Mouse (Mus musculus): Measurements from ENCODE around the gene Tfap2a.

Tfap2a gene

DNA sequence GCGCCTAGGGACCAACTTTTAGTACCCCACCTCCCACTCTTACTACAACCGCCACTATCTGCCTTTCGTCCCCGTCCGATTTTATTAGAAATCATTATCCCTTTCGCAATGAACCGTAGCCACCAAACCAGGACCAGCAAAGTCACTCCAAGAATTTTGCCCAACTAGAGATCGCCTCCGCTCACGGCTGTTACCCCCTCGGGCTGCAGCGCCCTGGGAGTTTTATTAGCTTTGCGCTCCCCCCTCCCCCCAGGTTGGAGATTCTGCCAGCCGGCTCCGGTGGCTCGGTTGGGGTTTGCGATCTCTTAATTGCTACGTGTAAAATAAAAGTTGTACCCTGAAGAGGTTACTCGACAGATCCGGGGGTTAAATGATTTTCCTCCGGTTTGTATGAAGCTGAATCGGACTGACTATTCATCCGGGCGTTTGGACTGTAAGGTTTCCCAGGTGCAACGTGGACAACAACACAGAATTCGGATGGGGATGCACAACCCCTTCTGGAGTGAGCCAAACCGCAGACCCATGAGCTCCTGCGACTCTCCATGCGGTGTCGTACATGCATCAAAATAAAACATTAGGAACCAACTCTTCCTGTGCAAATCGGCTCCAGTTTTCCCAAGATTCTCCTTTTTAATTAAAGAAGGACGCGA lies 3.7 kb downstream of the Tfap2a start:
- no peak for DNase-seq (ENCODE audit: low read depth, low spot score)

- DNase-seq (ENCODE audit: low read depth, low spot score), result no peak
These were observed 4.5 kb downstream of the Tfap2a start for GRCm38 (mm10) chr13:40733542-40734151.

DNA sequence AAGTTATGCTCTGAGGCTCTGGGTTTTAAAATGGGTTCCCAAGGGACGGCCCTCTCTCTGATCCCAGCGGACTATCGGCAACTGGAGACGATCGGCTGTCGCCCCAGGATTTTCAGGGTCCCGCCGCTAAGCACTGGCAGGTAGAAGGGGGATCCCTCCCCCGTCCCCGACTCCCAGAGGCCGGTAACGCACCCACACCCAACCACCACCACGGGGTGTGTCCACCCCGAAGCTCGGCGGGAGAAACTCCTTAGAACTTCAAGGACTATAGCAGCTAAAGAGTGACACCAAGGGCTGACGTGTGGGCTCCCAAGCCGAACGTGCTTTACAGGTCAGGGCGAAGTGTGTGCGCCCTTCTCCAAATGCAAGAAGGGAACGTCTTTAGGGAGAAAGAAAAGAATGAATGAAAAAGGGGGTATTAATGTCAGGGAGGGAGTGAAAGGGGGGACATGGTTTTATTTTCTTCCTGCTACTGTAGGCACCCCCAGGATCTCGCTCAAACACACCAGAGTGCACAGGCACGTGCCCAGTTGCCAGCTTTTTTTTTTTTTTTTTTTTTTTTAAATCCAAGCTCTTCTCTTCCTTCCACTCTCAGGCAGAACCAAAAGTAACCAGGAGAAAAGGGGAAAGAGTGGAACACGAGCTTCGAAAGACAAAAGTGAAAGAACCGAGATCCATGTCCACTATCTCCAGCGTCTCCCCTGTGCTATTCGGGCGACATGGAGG lies 5.2 kb downstream of the Tfap2a start:
- no peak for DNase-seq (ENCODE audit: low read depth, low spot score)

GRCm38 (mm10) chr13:40732085-40732484 lies 6.1 kb downstream of the Tfap2a start:
- no peak for DNase-seq (ENCODE audit: low read depth, low spot score)

- no peak for DNase-seq (ENCODE audit: low read depth, low spot score)
These were observed 6.9 kb downstream of the Tfap2a start for GRCm38 (mm10) chr13:40731179-40731841.

DNA sequence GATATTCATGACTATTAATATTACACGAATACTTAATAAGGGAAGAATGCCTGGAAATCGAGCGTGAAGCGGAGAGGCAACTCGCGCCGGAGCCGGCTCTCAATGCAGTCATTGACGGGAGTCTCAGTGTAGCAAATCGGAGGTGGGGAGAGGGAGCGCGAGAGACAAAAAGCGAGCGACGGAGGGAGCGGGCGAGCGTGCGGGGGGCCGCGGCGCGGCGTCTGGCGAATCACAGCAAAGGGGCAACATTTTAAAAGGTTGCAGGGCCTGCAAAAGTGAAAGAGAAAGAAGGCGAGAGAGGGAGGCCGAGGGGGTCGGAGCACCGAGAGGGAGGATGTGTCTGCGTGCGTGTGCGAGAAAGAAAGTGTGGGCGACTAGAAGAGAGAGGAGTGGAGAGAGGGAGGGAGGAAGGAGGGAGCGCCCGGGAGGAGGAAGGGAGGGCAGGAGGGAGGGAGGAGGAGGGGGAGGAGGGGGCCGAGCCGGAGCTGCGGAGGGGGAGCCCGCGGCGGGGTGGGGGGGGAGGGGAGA lies 7.5 kb downstream of the Tfap2a start:
- DNase-seq (ENCODE audit: low read depth, low spot score), result peak; percentile 85

GRCm38 (mm10) chr13:40729592-40730431 lies 8.4 kb downstream of the Tfap2a start:
- DNase-seq (ENCODE audit: low read depth, low spot score), result no peak

DNA sequence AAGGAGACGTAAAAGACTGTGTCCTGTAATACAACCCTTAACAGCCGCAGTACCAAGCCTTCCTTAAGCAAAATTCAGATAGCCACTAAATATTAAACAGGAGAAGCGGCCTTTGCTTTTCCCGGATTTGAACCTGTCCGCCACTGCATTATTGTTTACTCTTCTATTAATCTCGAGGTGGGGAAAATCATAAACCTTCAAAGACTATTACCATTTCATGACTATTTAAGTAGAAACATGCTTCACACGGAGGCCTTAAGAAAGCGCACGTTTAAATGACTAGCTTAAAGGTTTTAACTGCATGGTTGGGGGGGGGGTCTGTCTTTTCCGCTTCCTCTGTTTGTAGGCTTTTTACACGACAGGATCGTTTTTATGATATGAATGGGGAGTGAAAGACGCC lies 9.1 kb downstream of the Tfap2a start:
- DNase-seq (ENCODE audit: low read depth, low spot score), result no peak

DNA sequence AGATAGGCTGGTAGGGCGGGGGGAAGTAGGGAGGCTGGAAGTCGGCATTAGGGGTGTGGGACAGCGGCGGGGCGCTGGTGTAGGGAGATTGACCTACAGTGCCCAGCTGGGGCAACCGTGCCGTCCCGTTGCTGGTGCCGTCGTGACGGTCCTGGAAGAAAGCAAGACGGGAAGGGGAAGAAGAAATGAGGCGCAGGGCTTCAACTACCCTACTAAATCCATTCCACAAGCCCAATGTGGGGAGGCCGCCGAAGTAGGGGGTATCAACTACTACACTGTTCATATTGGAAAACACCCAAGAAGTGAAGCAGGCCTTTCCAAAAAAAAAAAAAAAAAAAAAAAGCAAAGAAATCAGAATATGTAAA lies 9.6 kb downstream of the Tfap2a start:
- DNase-seq (ENCODE audit: low read depth, low spot score), result no peak

DNA sequence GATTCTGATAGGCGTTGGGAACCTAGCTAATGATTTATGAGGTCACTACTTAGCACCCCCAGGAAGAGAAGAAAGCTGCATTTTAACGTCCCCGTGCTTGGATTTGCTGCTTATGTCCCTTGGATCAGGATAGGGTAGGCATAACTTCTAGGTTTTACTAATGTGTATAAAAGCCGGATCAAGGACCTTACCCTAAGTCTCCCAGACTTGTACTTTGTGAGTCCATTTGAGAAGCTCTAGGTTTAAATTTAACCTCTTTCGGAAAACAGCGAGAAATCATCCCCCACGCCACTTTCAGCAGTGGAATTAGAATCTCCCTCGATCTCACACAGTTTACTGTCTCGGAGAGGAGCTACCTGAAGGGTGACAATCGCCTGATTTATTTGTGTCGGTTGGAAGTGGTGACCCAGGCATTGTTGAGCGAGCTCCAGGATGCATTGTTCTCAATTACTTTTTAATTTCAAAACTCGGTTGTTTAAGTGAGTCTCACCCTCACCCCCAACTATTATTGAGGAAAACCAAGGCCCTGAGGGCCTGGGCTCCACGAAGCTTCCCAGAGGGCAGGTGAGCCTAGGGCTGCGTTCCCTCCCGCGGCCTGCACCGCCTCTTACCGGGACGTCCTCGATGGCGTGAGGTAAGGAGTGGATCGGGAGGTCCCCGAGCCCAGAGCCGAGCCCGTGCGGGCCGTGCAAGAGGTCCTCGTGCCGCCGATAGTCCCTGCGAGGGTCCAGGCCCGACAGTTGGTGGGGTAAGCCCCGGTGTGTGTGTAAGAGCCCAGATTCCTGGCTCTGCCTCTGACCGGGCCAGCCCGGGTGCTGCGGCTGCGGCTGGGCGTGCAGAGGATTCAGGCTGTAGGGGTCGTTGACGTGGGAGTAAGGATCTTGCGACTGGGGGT lies 10.2 kb downstream of the Tfap2a start:
- DNase-seq (ENCODE audit: low read depth, low spot score), result no peak

DNA sequence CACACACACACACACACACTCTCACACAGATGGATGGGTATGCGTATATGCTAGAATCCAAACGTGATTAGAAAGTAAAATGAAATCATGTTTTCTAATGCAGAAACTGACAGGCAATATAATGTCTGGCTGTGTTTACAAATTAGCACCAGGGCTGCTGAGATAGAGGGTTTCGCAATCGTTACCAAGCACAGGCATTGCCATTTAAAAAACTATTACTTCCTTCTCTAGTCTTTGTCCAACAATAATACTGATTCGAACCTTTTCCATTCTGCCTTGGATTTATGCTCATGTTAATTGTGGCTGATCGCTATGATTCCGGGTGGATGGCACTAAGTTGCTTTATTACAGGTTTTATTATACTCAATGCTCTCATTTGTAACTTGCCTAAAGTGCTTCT lies 12.3 kb downstream of the Tfap2a start:
- DNase-seq (ENCODE audit: low read depth, low spot score), result no peak

- no peak for DNase-seq (ENCODE audit: low read depth, low spot score)
These were observed 14.6 kb downstream of the Tfap2a start for GRCm38 (mm10) chr13:40723598-40723920.

- DNase-seq (ENCODE audit: low read depth, low spot score), result peak; percentile 96
These were observed 15.2 kb downstream of the Tfap2a start for GRCm38 (mm10) chr13:40722741-40723597.

DNA sequence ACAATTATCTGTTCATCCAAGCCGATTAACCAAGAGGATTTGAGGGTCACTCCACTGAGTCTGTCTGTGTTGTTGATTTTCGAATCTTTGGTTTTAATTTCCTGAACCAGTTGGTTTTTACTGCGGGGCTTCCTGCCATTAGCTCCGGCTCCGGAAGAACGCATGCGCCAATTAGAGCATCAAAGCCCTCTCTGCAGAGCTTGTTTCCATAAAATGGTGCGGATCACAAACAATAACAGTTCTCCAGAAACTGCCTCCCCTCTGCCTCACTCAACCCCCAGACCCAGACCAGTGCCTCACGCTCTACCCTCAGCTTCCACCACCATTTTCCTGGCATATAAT lies 18.5 kb downstream of the Tfap2a start:
- no peak for DNase-seq (ENCODE audit: low read depth, low spot score)

- no peak for DNase-seq (ENCODE audit: low read depth, low spot score)
These were observed 19.0 kb downstream of the Tfap2a start for GRCm38 (mm10) chr13:40719066-40719740.

- DNase-seq (ENCODE audit: low read depth, low spot score), result no peak
These were observed 21.1 kb downstream of the Tfap2a start for GRCm38 (mm10) chr13:40716771-40717716.

GRCm38 (mm10) chr13:40714531-40714930 lies 23.6 kb downstream of the Tfap2a start:
- DNase-seq (ENCODE audit: low read depth, low spot score), result no peak

- DNase-seq (ENCODE audit: low read depth, low spot score), result no peak
These were observed 24.5 kb downstream of the Tfap2a start for GRCm38 (mm10) chr13:40713681-40714080.

All from mesoderm, embryonic 11.5 days (tissue).